Mouse (Mus musculus) ES-E14 (cell line): ENCODE data around the gene Rtl8b.

Experiments
- CHD2 ChIP-seq: IDR thresholded peaks from 2 replicates; pipeline ENCODE4 v1.6.1; 2014; ENCODE audit warnings: mild to moderate bottlenecking, low read depth, low read length, inconsistent platforms
- ZNF384 ChIP-seq: IDR thresholded peaks from 2 replicates; pipeline ENCODE4 v1.6.1; 2012; ENCODE audit warnings: low read depth, low read length, inconsistent platforms

DNA sequence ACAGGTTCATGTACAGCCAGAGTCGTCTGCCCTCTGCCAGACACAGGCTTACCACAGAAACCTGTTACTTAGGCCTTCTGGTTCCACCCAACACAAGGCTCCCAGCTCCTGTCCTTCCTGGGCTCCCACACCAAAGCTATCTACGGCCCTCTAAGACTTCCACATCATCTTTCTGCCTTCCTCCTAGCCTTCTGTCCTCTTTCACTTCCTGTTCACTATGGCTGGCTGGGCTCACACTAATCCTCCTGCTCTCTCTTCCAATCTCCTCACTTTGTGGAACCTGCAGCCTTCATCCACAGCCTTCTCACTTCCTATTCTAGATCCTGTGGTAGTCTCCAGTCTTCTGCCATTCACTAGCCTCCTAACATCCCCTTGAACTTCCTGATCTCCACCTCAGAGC lies 22.9 kb upstream of the Rtl8b start:
- no peak for TF ChIP-seq CHD2
- no peak for TF ChIP-seq ZNF384
